Mouse (Mus musculus): ENCODE measurements around the gene Gm20696.

Gm20696 gene

GRCm38 (mm10) chr6:99272174-99272573 lies 394.4 kb downstream of the Gm20696 start:
- no peak for DNase-seq

GRCm38 (mm10) chr6:99271741-99272140 lies 394.9 kb downstream of the Gm20696 start:
- DNase-seq = no peak

- no peak for DNase-seq
These were observed 396.7 kb downstream of the Gm20696 start for GRCm38 (mm10) chr6:99269921-99270320.

GRCm38 (mm10) chr6:99268171-99269061 lies 398.2 kb downstream of the Gm20696 start:
- no peak for DNase-seq

- peak; percentile 93 for DNase-seq
These were observed 400.5 kb downstream of the Gm20696 start for GRCm38 (mm10) chr6:99265945-99266656.

GRCm38 (mm10) chr6:99265173-99265572 lies 401.4 kb downstream of the Gm20696 start:
- DNase-seq = no peak

- peak; percentile 88 for DNase-seq
These were observed 402.2 kb downstream of the Gm20696 start for GRCm38 (mm10) chr6:99264192-99265093.

GRCm38 (mm10) chr6:99263886-99264185 lies 402.8 kb downstream of the Gm20696 start:
- peak; percentile 93 for DNase-seq

- no peak for DNase-seq
These were observed 403.3 kb downstream of the Gm20696 start for GRCm38 (mm10) chr6:99263061-99263885.

- DNase-seq = no peak
These were observed 404.9 kb downstream of the Gm20696 start for GRCm38 (mm10) chr6:99261737-99262130.

GRCm38 (mm10) chr6:99260941-99261736 lies 405.5 kb downstream of the Gm20696 start:
- DNase-seq = peak; percentile 89

- no peak for DNase-seq
These were observed 408.3 kb downstream of the Gm20696 start for GRCm38 (mm10) chr6:99258346-99258745.

- no peak for DNase-seq
These were observed 408.9 kb downstream of the Gm20696 start for GRCm38 (mm10) chr6:99257676-99258075.

GRCm38 (mm10) chr6:99253331-99253730 lies 413.3 kb downstream of the Gm20696 start:
- no peak for DNase-seq

GRCm38 (mm10) chr6:99252816-99253215 lies 413.8 kb downstream of the Gm20696 start:
- DNase-seq = no peak

- DNase-seq = no peak
These were observed 414.7 kb downstream of the Gm20696 start for GRCm38 (mm10) chr6:99251924-99252323.

GRCm38 (mm10) chr6:99251222-99251621 lies 415.4 kb downstream of the Gm20696 start:
- DNase-seq = no peak

GRCm38 (mm10) chr6:99249496-99250030 lies 417.0 kb downstream of the Gm20696 start:
- no peak for DNase-seq

GRCm38 (mm10) chr6:99248396-99248795 lies 418.2 kb downstream of the Gm20696 start:
- no peak for DNase-seq

GRCm38 (mm10) chr6:99241625-99242395 lies 424.8 kb downstream of the Gm20696 start:
- DNase-seq = peak; percentile 91

All from heart, adult 11 months (tissue).